Mouse (Mus musculus) Muller cell, postnatal 12 days (primary cell): ENCODE measurements around the gene Dus2.
"Not testable (repeated sequence)": the region's sequence is repeated elsewhere in the genome, so short reads cannot be mapped to it uniquely, and the experiment has no call there.

Experiments
- DNase-seq: peaks from one replicate; pipeline ENCODE4 v3.0.0-alpha.2; 2015; ENCODE audit errors: inconsistent ontology term

Dus2 gene

DNA sequence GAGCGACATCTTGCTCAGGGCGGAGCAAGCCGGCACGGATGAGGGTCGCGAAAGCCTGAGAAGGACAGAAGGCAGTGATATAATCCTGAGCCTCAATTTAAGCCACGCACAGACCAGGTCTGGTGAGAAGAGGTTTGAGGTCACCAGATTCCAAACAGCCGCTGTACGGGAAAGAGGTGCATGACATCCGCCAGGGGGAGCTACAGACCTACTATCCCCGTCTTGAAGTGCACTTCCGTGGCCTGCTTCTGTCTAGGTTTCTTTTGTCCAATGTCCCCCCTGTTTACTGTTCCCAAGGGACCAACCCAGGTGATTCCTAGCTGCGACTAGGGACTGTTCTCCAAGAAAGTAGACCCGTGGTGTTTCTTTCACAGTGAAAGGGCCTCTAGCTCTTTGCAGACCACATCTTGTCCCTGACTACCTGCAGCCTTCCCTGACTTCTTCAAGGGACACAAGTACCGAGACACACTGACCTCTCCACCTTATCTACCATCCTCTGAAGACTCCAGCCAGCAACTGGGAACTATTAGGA lies at the start of gene Dus2:
Gene Dus2, plus strand, starts transcription at position 482 of the 532 bp plus-strand sequence.
- DNase-seq: peak; percentile 87

DNA sequence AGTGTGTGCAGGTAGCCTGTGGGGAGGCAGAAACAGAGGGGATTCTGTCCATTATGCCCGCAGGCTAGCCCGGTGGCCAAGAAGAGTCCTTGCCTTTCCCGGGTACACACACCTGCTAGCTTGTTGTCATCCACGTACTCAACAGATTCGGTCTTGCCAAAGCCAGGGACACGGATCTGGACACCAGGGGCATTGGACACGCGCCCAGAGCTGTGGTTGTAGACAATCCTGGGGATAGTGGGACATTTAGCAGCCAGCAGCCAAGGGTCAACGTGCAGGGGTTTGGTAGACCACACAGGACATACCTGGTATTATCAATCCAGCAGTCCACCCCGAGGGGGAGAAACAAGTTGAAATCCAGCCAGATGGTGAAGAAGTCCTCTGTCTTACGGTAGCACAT lies 49.1 kb upstream of the Dus2 start:
- DNase-seq: no peak

DNA sequence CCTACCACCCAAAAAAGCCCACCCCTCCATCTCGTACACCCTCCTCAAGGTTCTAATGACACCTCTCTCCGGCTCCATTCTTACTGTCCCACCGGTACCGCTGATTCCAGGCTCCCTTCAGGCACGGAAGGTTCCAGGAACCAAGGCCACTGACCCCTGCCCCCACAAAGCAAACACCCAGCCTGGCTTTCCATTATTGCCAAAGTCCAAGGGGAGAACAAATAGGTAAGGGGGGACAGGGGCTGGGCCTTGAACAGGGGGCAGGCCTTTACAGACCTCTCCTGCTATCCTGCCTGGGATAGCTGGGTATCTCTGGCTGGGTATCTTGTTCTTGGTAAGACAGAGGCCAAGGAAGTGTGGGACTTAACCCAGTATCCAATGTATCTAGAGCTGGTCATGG lies 48.6 kb upstream of the Dus2 start:
- no peak for DNase-seq

DNA sequence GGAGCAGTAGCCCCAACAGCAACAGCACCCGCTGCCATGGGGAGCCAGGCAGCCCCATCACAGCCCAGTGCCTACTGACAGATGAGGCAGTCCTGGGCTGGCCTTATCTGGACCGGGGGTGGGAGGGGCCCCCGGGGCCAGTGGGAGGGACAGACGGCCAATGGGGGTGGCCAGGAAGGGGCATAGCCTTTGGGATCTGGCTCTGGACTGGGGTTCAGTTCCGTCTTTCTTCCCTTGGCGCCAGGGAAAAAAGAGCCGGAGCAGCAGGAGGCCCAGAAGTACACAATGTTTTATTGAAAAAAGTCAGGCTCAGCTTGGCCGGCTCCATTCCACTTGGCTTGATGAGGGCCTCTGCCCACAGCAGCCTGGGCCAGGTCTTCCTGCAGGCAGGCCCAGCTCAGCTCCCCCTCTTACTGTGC lies 47.8 kb upstream of the Dus2 start, which contains the start of gene Lcat:
Gene Lcat, minus strand, starts transcription at position 62 of the 419 bp plus-strand sequence.
- DNase-seq: peak; percentile 69

DNA sequence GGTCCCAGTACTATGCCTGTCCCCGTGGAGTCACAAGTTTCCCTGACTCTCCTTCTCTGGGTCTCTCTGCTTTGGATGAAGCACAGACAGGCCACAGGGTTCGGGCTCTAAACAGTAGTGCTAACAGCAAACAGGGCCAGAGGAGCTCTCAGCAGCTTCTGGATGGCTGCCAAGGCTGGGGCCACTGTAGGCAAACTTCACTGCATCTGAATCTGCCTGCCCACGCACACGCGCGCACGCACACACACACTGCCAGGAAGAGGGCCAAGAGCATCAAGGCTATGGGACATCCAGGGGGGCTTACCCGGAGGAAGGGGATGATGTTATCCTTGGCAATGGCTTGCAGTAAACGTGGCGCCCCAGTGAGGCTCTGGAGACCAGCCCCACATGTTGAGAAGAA lies 41.8 kb upstream of the Dus2 start:
- peak; percentile 81 for DNase-seq

DNA sequence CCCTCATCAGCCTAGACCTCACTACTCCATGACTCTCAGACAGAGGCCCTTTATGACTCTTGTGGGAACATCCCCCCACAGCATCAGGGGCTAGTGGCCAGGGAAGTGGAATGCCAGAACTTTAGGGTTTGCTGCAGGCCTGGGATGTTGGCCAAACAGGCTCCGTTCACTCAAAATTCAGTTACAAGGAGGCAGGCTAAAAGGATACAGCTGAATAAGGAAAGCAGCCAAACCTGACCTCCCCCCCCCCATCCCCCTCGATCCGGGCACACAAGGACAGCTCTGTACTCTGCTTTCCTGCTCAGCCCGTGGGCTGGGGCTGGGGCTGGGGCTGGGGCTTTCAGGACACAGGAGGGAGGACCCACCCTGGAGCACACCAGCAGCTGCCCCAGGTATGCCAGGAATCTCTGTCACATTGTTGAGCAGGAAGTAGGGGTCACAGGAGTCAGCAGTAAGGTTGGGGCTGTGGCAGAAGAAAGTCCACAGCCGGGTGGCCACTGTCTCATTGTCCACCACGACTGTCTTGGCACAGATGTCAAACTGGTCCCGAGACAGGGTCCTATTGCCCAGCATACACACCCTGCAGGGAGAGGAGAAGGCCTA lies 40.0 kb upstream of the Dus2 start:
- DNase-seq: peak; percentile 100

DNA sequence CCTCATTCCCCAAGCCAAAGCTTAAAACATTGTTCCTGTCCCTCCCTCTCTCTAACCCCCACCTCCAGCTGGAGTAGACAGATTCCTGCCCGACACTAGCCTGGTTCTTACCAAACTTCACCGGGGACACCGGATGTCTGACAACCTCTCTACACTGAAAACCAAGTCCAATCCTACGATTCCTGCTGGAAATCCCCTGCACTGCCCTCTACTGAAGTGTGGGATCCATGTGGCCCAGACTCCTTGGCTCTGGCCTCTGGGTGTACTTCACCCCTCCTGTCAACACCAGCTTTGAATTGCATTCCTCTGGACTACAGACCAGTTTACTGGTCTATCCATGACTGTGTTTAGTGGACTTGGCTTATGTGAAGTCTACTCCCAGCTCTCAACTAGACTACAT lies 34.6 kb upstream of the Dus2 start:
- DNase-seq: no peak

DNA sequence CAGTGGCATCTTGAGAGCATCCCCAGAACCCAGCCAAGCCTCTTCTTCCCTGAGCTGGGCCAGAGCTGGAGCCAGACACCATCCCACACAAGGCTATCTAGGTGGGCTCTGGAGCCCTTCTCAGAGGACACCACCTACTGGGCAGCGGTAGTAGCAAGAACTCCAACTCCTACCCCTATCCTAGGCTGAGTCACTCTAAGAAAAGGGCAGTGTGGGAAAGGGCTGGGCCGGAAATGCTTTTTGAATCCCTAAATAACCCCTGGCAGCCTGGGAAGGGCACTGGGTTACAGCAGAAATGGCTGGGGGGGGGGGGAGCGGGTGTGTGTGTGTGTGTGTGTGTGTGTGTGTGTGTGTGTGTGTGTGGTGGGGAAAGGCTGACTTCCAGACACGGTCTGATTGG lies 33.3 kb upstream of the Dus2 start:
- no peak for DNase-seq

DNA sequence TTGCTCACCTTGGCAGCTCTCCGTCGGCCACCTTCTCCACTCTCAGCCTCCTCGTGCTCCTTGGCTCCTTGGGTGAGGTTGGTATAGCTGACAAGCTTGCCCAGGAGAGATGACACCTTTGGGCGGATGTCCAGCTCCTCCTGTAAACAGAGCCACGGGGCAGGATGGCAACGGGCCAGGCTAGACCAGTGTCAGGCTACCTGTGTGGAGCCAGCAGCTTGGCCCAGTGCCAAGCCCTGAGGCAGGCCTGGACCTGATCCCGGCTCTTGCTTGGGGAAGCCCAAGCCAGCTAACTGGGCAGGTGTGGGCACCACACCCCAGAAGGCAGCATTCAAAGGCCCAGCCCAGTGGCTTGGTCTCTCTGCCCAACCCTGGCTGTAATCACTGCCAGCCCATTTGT lies 31.8 kb upstream of the Dus2 start:
- no peak for DNase-seq

DNA sequence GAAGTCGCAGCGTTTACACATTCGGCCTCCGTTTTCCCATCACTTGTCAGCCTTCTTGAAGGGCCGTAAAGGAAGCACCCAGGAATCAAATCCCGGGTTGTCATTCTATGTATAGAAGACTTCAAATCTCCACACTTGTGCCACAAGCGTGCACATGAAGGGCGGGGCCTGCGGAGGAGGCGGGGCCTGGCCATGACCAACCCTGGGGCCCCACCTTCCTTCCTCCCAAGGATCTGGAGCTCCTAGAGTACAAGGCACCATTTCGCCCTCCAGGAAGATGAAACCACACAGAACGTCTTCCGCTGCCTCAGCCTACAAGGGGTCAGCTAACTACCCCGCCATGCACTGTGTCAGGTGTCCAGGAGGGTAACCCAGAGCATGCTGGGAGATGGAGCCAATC lies 30.0 kb upstream of the Dus2 start:
- DNase-seq: no peak

DNA sequence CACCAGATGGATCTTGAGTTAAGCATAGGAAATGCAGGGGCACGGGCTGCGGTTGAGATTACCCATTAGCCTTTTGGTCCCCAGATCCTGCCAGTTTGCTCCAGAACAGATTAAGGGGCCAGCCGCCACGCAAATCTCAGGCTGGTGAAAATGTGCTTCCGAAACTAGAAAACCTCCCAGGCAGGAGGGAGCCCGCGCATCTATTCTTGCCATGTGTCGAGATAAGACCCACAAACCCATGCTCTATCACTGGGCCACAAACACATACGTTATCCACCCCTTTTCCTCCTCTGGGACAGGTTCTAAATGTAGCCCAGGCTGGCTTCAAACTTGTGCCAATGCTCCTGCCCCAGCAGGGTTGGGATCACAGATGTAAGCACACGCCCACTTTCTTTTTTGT lies 29.6 kb upstream of the Dus2 start:
- DNase-seq: no peak

DNA sequence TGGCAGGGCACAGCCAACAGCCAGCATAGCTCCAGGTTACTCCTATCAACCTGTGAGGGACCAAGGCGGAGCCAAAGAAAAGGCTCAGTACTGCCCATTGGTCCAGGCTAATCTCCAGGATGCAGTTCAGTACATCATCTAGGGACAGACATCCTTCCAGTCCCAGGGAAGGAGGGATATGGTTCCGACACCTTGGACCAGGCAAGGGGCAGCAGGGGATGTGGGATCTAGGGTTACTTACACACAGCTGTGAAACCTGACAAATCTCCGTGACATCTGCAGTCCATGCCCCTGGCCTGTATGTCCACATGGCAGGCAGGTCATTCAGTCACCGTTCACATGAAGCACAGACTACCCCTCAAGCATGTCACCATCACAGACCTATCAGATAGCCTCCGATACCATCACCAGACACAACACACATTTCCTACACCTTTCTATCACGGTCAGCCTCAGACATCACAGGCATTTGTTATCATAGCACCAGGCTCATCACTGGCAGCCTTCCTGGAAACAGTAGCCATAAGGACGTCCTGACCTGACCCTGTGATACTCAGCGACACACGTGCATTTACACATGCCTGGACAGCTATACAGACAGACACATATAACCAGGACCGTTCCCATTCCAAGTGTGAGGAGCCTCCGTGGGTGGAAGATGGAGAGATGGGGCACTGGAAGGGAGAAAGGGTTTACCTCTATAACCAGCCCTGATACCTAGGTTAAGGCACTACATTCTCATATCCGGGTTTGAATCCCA lies 26.5 kb upstream of the Dus2 start:
- DNase-seq: no peak

DNA sequence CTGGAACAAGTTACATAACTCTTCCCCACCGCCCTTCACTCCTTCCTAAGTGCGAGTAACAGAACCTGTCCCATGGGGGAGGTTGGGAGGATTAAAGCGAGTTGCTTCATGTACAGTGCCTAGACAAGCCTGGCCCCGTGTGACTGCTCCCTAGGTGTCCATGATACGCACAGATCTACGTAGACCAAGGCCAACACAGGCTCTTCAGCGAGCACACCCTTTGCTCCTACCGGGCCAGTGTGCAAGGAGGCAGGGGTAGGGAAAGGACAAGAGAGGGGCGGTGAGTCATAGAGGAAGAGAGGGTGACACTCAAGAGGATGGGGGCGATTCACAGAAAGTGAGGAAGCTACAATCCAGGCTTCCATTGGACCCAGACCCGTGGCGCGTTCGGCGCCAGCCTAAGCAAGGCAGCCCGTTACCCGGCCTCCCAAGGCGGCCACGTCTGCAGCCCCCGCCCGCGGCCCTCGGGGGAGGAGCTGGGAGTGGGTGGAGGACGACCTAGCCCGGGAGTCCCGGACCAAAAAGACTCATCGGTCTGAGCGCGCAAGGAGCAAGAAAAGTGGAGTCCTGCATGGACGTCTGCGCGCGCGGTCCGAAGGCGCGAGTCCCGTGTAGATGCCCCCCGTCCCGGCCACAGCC lies 25.8 kb upstream of the Dus2 start:
- peak; percentile 80 for DNase-seq

DNA sequence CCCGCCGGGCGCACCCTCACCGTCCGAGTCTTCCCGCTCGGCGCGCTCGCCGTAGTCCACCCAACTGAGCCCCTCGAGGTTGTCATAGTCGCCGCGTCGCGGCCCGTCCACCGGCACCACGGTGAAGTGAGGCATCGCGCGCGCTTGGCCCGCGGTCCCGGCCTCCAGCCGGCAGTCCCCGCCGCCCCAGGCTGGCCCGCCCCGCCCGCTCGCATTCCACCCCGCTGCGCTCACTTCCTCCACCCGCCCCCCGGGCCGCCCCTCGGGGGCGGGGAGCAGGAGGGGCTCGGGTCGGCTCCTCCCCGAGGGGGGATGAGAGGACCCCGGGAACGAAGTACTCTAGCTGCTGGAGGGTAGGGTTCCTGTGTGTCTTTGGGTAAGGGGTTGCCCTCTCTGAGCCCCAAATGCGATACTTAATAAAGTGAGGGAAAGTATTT lies 25.2 kb upstream of the Dus2 start, which contains the start of gene Slc12a4:
Gene Slc12a4, minus strand, starts transcription at position 193 of the 437 bp plus-strand sequence.
- DNase-seq: peak; percentile 95

DNA sequence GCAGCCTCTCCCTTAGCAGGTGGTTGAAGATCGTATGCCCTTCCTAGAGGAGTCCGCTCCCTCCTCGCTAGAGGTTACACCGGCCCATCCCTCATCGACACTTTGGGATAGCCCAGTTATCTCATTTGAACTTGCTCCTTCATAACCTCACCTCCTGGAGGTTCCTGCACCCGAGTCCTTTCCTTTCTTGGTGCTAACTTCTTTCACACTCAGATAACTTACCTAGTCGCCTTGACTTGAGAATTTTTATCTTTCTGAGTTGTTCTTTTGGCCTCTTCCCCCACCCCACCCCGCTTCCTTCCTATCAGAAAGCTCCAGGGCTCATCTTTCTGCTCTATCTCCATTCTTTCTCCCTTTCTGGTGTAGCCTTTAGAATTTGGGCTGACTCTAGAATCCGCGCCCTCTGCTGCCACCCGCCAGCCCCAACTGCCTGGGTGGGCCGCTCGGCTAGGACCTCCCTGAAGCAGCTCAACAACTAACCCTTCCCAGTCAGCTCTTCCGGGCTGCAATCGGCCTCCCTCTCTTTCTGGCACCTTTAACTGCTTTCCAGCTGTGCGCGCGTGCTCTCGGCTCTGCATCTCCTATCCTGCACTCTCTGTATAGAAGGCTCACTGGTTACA lies 24.3 kb upstream of the Dus2 start:
- DNase-seq: peak; percentile 31

DNA sequence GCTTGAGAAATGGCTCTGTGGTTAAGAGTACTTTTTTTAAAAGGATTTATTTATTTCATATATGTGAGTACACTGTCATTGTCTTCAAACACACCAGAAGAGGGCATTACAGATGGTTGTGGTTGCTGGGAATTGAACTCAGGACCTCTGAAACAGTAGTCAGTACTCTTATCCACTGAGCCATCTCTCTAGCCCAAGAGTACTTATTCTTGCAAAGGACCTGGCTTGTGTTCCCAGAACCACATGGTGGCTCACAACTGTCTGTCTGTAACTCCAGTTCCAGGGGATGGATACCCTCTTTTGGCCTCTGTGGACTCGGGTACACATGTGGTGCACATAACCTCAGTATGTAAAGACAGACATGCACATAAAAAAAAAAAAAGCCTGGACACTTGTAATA lies 21.8 kb upstream of the Dus2 start:
- no peak for DNase-seq

DNA sequence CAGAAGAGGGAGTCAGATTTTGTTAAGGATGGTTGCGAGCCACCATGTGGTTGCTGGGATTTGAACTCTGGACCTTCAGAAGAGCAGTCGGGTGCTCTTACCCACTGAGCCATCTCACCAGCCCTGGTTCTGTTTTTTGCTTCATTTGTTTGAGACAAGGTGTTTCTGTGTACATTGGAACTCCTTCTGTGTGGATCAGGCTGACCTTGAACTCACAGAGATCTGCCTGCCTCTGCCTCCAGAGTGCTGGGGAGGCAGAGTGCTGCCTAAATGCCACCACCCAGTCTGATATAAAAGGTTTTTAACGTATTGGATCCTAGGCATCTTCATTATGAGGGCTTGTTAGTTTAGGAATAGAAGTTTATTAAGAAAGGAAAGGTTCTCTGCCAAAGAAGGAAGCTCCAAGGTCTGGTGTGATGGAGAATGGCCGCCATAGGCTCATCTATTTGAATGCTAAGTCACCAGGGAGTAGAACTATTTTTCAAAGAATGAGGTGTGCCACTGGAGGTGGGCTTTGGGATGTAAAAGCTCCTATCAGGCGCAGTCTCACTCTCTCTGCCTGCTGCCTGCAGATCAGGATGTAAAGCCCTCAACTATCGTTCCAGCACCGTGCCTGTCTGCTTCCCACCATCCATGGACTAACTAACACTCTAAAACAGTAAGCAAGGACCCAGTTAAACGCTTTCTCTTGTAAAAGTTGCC lies 20.0 kb upstream of the Dus2 start:
- DNase-seq: no peak

DNA sequence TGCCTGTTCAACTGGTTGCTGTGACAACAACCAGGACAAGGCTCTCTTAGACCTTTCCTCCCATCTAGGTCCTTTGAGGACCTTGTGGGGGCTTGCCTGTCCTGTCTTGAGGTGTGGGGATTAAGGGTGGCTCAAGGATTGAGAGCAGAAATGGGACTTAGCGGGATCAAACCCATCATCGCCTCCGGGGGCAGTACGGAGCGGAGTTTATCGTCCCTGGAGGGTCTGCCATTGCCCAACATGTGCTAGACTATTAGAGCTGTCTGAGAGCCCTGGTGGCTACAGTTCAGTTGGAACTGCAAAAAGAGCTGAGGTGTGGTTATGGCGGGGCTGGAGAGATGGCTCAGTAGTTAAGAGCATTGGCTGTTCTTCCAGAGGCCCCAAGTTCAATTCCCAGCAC lies 15.8 kb upstream of the Dus2 start:
- DNase-seq: no peak

DNA sequence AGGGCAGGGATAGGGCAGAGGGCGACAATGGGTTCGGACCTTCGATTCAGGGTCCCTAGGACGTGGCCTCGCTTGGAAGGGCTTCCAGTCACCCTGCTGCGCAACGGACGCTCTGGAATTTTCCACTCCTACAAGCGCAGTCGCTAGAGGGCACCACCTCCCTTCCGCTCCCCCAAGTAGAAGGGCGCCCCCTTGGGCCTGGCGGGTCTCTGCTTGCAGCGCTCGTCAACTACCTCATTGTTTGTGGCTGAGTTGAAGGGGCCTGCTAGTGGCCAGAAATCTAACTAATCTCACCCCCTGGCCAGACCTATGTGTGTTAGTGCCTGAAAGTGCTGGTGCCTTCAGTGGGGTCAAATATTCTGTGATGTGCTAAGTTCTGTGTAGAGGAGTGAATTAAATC lies 11.8 kb upstream of the Dus2 start, which contains the start of gene Dpep3:
Gene Dpep3, minus strand, starts transcription at position 105 of the 400 bp plus-strand sequence.
- no peak for DNase-seq

DNA sequence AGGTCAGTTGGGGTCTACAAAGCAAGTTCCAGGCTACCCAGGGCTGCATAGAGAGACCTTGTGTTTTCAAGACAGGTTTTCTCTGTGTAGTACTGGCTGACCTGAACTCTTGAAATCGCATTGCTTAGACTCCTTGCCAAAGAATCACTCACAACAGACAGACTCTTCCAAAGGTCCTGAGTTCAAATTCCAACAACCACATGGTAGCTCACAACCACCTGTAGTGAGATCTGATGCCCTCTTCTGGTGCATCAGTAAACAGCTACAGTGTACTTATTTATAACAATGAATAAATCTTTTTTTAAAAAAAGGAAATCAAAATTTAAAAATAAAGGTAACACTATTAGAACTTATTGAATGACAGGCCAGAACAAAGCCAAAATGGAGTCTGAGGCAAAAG lies 10.0 kb upstream of the Dus2 start:
- DNase-seq: no peak

DNA sequence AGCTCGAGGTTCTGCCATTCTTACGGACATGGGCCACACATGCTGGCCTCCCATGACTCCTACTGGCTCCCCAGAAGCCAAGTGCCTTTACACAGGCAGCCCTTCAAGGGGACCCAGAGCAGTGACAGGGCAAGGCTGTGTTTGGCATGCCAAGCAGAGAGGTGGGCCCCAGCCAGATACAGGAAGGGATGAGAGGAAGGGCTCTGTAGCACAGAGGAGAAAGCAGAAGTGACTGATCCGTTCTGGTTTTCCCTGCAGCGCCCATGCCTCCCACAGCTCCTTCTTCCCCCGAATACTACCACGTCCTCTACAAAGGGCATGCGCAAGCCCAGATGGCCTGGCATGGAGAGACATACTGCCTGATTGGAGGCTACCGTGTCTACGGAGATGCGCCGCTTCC lies 7.7 kb upstream of the Dus2 start:
- not testable (repeated sequence) for DNase-seq
